Mouse (Mus musculus) bone marrow, adult 2 months (tissue): ENCODE data around the gene Utp14a.

Experiments
- CTCF ChIP-seq: fragments of 200-500 bp; IDR thresholded peaks from 2 replicates; pipeline ENCODE4 v1.5.1; 2011; ENCODE audit warnings: low read length, control low read depth; ENCODE audit not compliant: control insufficient read depth, insufficient read depth
- POLR2A ChIP-seq: fragments of 200-500 bp; IDR thresholded peaks from 2 replicates; pipeline ENCODE4 v1.6.1; 2011; ENCODE audit warnings: low read depth, mild to moderate bottlenecking, control low read depth, low read length, borderline replicate concordance; ENCODE audit not compliant: control insufficient read depth

GRCm38 (mm10) chrX:48305356-48305755, 48.7 kb downstream of the Utp14a start:
- TF ChIP-seq CTCF = no peak
- TF ChIP-seq POLR2A = no peak
